Mouse (Mus musculus): ENCODE measurements around the gene S100a11. TPM values are rescaled to one million over a fixed set of nuclear protein-coding genes. Genes with fewer than 3 reads are reported as not detected.

The S100a11 gene
- total RNA-seq, 2 experiments from 2014 or later, result 37.6 to 43.6 TPM

- DNase-seq, result peak; percentile 37 to 63
- intact Hi-C loops (cut with DNase I), result no loop called here
These were observed 35.6 kb downstream of the S100a11 start for GRCm38 (mm10) chr3:93555878-93556254.

GRCm38 (mm10) chr3:93556599-93556998 is 36.3 kb downstream of the S100a11 start:
- intact Hi-C loops (cut with DNase I), result no loop called here
- no peak for DNase-seq

- intact Hi-C loops (cut with DNase I), result no loop called here
These were observed 37.2 kb downstream of the S100a11 start for GRCm38 (mm10) chr3:93557471-93557870.

GRCm38 (mm10) chr3:93559961-93560360 is 39.7 kb downstream of the S100a11 start:
- DNase-seq, result no peak
- intact Hi-C loops (cut with DNase I), result no loop called here

More at GRCm38 (mm10) chr3:93557471-93557870, 37.2 kb downstream of the S100a11 start:
- DNase-seq, result no peak

- intact Hi-C loops (cut with DNase I), result no loop called here
- DNase-seq, result no peak
These were observed 42.1 kb downstream of the S100a11 start for GRCm38 (mm10) chr3:93562372-93562771.

- intact Hi-C loops (cut with DNase I), result no loop called here
- DNase-seq, result no peak
These were observed 42.9 kb downstream of the S100a11 start for GRCm38 (mm10) chr3:93563216-93563615.

GRCm38 (mm10) chr3:93566892-93567291 is 46.6 kb downstream of the S100a11 start:
- intact Hi-C loops (cut with DNase I), result no loop called here
- no peak for DNase-seq

GRCm38 (mm10) chr3:93567721-93568120 is 47.4 kb downstream of the S100a11 start:
- no peak for DNase-seq
- intact Hi-C loops (cut with DNase I), result no loop called here

- DNase-seq, result peak; percentile 63 to 69
- intact Hi-C loops (cut with DNase I), result no loop called here
These were observed 48.2 kb downstream of the S100a11 start for GRCm38 (mm10) chr3:93568428-93569040.

- intact Hi-C loops (cut with DNase I), result no loop called here
These were observed 48.8 kb downstream of the S100a11 start for GRCm38 (mm10) chr3:93569046-93569445.

GRCm38 (mm10) chr3:93572058-93572791 is 51.9 kb downstream of the S100a11 start:
- intact Hi-C loops (cut with DNase I), result no loop called here
- DNase-seq, result no peak

More at GRCm38 (mm10) chr3:93569046-93569445, 48.8 kb downstream of the S100a11 start:
- no peak for DNase-seq

Other genes starting within 250 kb of the S100a11 start
- gene Flg, start 247.0 kb upstream of the S100a11 start, total RNA-seq (2021), result not detected
- not detected for gene Hrnr, start 200.7 kb upstream of the S100a11 start, total RNA-seq (2021)
- not detected for gene Rptn, start 126.8 kb upstream of the S100a11 start, total RNA-seq (2021)
- gene Tchh, start 78.2 kb upstream of the S100a11 start, total RNA-seq (2021), result not detected
- gene Tchhl1, start 51.7 kb upstream of the S100a11 start, total RNA-seq (2021), result not detected
- gene S100a10, start 34.6 kb downstream of the S100a11 start, total RNA-seq (2021), result 10 to 100 TPM; 38.8 to 50.5 TPM
- gene Tdpoz2, start 132.2 kb downstream of the S100a11 start, total RNA-seq (2021), result not detected
- gene Tdpoz1, start 155.8 kb downstream of the S100a11 start, total RNA-seq (2021), result not detected
- gene Gm37596, start 172.6 kb downstream of the S100a11 start, total RNA-seq (2021), result not detected